Mouse (Mus musculus) liver, embryonic 14.5 days (tissue): ENCODE measurements around the gene Copg1. TPM values are rescaled to one million over a fixed set of nuclear protein-coding genes. Genes with fewer than 3 reads are reported as not detected.
A peak's percentile ranks its signal among the peaks of the same experiment; 100 is the strongest.

Experiments
- ATAC-seq: fragments of 200-750 bp; cut with Nextera tagmentation; 2 replicates; pipeline ENCODE4 v1.8.0; 2017; ENCODE audit warnings: moderate number of reproducible peaks, mild to moderate bottlenecking, moderate library complexity; ENCODE audit not compliant: insufficient read depth
- DNase-seq, 3 experiments: peaks; one replicate each; pipeline ENCODE4 v3.0.0-alpha.2; 2012 to 2013; ENCODE audit warnings: low read depth in 3 of 3, low spot score in 3 of 3
- H3K27ac ChIP-seq: fragments of 300-500 bp; sonication (generic); 2 replicates; pipeline ENCODE4 v1.5.1; 2014; ENCODE audit warnings: moderate library complexity, mild to moderate bottlenecking, control low read depth, inconsistent platforms
- H3K27me3 ChIP-seq: fragments of 300-500 bp; sonication (generic); 2 replicates; pipeline ENCODE4 v1.6.1; 2014; ENCODE audit warnings: mild to moderate bottlenecking, low read length, moderate library complexity; ENCODE audit not compliant: control insufficient read depth, insufficient read depth
- H3K36me3 ChIP-seq: fragments of 300-500 bp; sonication (generic); replicated peaks from 2 replicates; pipeline ENCODE4 v1.6.1; 2014; ENCODE audit warnings: low read depth; ENCODE audit not compliant: control insufficient read depth, insufficient read depth
- H3K4me1 ChIP-seq, 2 experiments: fragments of 200-500 bp in 1 of 2; fragments of 300-500 bp in 1 of 2; sonication (generic) in 1 of 2; replicated peaks; 2 replicates each; pipeline ENCODE4 v1.6.1; 2012 to 2014; ENCODE audit warnings: antibody characterized with exemption in 1 of 2, inconsistent platforms in 1 of 2, low read length in 1 of 2; ENCODE audit not compliant: control insufficient read depth in 2 of 2, insufficient read depth in 2 of 2
- H3K4me2 ChIP-seq: fragments of 300-500 bp; sonication (generic); 2 replicates; pipeline ENCODE4 v1.6.1; 2014; ENCODE audit warnings: low read depth, mild to moderate bottlenecking, control low read depth, moderate library complexity
- H3K4me3 ChIP-seq, 2 experiments: fragments of 200-500 bp in 1 of 2; fragments of 300-500 bp in 1 of 2; sonication (generic) in 1 of 2; 2 replicates each; pipeline ENCODE4 v1.5.1; 2012 to 2014; ENCODE audit warnings: low read depth in 2 of 2, low read length in 2 of 2, mild to moderate bottlenecking in 2 of 2, control low read depth in 1 of 2, inconsistent platforms in 1 of 2, moderate library complexity in 1 of 2; ENCODE audit not compliant: insufficient read depth in 1 of 2
- H3K9ac ChIP-seq: fragments of 300-500 bp; sonication (generic); replicated peaks from 2 replicates; pipeline ENCODE4 v1.6.1; 2014; ENCODE audit warnings: mild to moderate bottlenecking, control low read depth, moderate library complexity
- H3K9me3 ChIP-seq: fragments of 300-500 bp; sonication (generic); 2 replicates; pipeline ENCODE4 v1.6.1; 2016; ENCODE audit warnings: low read length, mixed read lengths; ENCODE audit not compliant: control insufficient read depth
- CTCF ChIP-seq: IDR thresholded peaks from 2 replicates; pipeline ENCODE4 v1.5.1; 2016; ENCODE audit warnings: antibody characterized with exemption, low read depth, control low read depth
- EP300 ChIP-seq: IDR thresholded peaks from 2 replicates; pipeline ENCODE4 v1.6.1; 2016; ENCODE audit warnings: antibody characterized with exemption, low read depth
- WGBS: fragments of 180-500 bp; shearing (Covaris S2); extraction: QIAGEN DNeasy Blood & Tissue Kit; methylation state at CpG from one replicate; pipeline ENCODE4 v1.1.7; 2014; ENCODE audit not compliant: insufficient replicate concordance; 5-methylcytosine and 5-hydroxymethylcytosine counted together
- polyA plus RNA-seq, 2 experiments: library from polyadenylated mRNA; depleted of rRNA in 1 of 2; stranded (reverse) in 1 of 2; unstranded in 1 of 2; fragments of >200 nt; fragmentation: Nextera tagmentation in 1 of 2; extraction: Ambion mirVana in 1 of 2; gene quantifications; 2 replicates each; pipeline versions ENCODE4 v1.2.1 to v1.2.3; 2012 to 2014

Gene Copg1
- polyA plus RNA-seq, 2 experiments = 22.5 to 42.4 TPM

DNA sequence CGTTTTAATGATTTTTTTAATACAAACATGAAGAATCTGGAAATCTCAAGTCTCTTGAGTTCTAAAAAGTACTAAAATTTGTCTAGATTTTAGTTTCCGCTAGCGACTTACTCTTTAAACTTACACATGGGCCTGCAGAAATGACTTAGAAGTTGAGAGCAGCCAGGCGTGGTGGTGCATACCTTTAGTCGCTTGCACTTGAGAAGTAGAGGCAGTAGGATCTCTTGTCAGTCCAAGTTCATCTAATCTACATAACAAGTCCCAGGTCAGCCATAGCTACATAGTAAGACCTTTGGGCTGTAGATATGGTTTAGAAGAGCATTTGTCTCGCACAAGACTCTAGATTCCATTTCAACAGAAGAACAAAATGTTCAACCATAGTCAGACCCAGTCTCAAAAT is 35.7 kb upstream of the Copg1 start:
- Histone ChIP-seq H3K36me3 (peaks cover 21% of the 10 kb centered on the region), H3K4me2 (peak overlapping the region; percentile 96), H3K27me3 (no peaks in the 10 kb centered on the region; the same call in 1 of the 2 replicates), H3K4me3 (no peak overlapping the region; a peak in 1 of 4 replicates), H3K27ac (no peak overlapping the region), H3K4me1 (peaks cover 35 to 42% of the 10 kb centered on the region in 2 experiments), H3K9ac (no peak overlapping the region; the same call in 1 of the 2 replicates), H3K9me3 (no peaks in the 10 kb centered on the region)
- no peak for TF ChIP-seq EP300
- no peak for TF ChIP-seq CTCF
- ATAC-seq (no peak), DNase-seq (no peak)
- WGBS = 66% methylated on average over 6 of the region's 6 CpGs

DNA sequence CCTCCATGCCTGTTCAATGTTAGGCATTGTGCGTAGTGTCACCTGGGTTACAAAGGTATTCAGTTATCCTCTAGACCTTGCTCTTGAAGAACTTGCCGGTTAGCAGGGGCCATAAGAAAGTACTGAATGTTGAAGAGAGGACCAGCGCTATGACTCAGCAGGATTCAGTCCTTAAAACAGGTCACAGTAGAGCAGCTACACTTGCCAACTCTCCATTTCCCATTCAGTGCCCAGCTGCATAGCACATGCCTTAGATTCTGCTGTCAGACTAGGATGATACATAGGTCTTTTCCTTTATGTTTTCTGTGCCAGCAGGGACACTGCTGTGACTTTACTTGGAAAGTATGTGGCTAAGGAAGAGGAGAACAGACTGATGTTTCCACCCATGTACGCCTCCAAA is 34.2 kb upstream of the Copg1 start:
- peaks cover 5% of the 10 kb centered on the region for H3K36me3 ChIP-seq
- peaks cover 28 to 29% of the 10 kb centered on the region in 2 experiments for H3K4me1 ChIP-seq
- no peak for TF ChIP-seq EP300
- no peak for TF ChIP-seq CTCF
- DNase-seq (no peak), ATAC-seq (no peak)
- no peaks in the 10 kb centered on the region; the same call in 1 of the 2 replicates for H3K27me3 ChIP-seq
- H3K9me3 ChIP-seq = no peaks in the 10 kb centered on the region
- no peak overlapping the region for H3K27ac ChIP-seq
- H3K9ac ChIP-seq = no peak overlapping the region; the same call in 1 of the 2 replicates
- H3K4me3 ChIP-seq = no peak overlapping the region
- WGBS = 80% methylated on average over 4 of the region's 4 CpGs
- H3K4me2 ChIP-seq = no peak overlapping the region

DNA sequence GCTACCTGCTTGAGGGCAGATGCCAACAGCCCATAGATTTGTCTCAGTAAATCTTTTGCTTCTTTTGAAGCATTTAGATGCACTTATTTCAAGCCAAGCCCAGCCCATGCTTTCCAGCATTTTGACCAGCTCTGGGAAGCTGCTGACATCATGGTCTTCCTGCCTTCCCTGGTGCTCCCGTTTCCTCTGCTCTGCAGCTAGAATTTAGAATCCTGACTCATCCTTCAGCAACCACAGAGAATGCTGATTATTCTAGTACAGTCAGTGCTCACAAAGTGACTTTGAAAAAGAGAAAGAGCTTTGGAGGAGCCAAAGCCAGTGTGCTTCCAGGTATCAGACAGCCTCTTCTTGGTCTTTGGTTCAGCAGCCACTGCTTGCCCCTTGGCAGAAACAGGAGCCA is 30.5 kb upstream of the Copg1 start:
- Histone ChIP-seq H3K9ac (no peak overlapping the region), H3K27ac (no peak overlapping the region), H3K4me2 (no peak overlapping the region), H3K27me3 (no peaks in the 10 kb centered on the region; the same call in 1 of the 2 replicates), H3K4me1 (peaks cover 16 to 18% of the 10 kb centered on the region in 2 experiments), H3K9me3 (no peaks in the 10 kb centered on the region), H3K4me3 (no peak overlapping the region), H3K36me3 (no peaks in the 10 kb centered on the region)
- WGBS = 19% methylated on average over 1 of the region's 1 CpGs
- DNase-seq = no peak
- no peak for TF ChIP-seq EP300
- TF ChIP-seq CTCF = no peak
- no peak for ATAC-seq

DNA sequence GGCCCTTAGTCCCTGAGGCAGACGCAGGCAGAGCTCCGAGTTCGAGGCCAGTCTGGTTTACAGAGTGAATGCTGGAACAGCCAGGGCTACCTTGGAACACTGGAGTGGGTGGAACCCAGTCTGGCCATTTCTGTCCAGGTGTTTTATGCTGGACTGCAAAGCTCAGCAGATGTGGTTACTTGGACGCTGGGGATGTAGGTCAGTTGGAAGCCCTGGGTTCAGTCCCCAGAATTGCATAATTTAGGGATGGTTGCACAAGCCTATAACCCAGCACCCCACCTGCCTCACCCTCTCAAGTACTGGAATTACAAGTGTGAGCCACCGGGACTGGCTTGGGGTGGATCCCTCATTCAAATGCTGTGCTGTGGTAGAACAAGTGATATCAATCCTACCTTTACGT is 21.4 kb upstream of the Copg1 start:
- Histone ChIP-seq H3K27me3 (no peaks in the 10 kb centered on the region), H3K9ac (no peak overlapping the region), H3K4me1 (peaks cover 14 to 39% of the 10 kb centered on the region in 2 experiments), H3K9me3 (no peaks in the 10 kb centered on the region), H3K36me3 (no peaks in the 10 kb centered on the region), H3K27ac (no peak overlapping the region), H3K4me2 (no peak overlapping the region), H3K4me3 (no peak overlapping the region)
- ATAC-seq (peak; percentile 21; the same call in 1 of the 2 replicates), DNase-seq (no peak)
- WGBS = 72% methylated on average over 6 of the region's 6 CpGs
- TF ChIP-seq CTCF (no peak), EP300 (no peak)

DNA sequence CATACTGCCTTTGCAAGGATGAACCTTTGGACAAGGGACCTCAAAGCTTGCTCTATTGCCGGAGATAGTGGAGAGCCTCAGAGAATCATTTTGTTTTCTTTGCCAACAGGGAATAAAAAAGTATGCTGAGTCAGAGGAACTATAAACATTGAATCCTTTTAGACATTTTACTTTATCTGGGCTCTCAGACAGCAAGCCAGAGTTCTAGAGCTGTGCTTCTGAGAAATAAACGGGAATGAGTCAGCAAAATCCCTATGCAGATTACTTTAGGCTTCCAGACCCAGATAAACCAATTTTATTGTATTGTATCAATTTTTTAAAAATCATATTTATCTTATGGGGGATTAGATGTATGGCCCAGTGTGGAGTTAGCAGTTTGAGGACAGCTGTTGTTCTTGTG is 20.4 kb upstream of the Copg1 start:
- 21% methylated on average over 2 of the region's 2 CpGs for WGBS
- peaks cover 14 to 39% of the 10 kb centered on the region in 2 experiments for H3K4me1 ChIP-seq
- peak; percentile 47; the same call in 1 of the 2 replicates for ATAC-seq

More for the DNA sequence above, 20.4 kb upstream of the Copg1 start:
- peak in 2 of 3 experiments; percentile 58 to 72 for DNase-seq
- Histone ChIP-seq H3K27ac (peak overlapping the region; percentile 51; the same call in 1 of the 2 replicates), H3K9me3 (no peaks in the 10 kb centered on the region), H3K36me3 (no peaks in the 10 kb centered on the region), H3K9ac (no peak overlapping the region), H3K4me3 (no peak overlapping the region), H3K4me2 (no peak overlapping the region), H3K27me3 (no peaks in the 10 kb centered on the region)
- TF ChIP-seq EP300 (no peak), CTCF (no peak)
